Mouse (Mus musculus) embryonic fibroblast, embryonic 13.5 days (primary cell): ENCODE measurements around the gene Parp9.
A peak's percentile ranks its signal among the peaks of the same experiment; 100 is the strongest.

Experiments used
- CTCF ChIP-seq: IDR thresholded peaks from 2 replicates; pipeline ENCODE4 v1.5.1; 2011; ENCODE audit warnings: mild to moderate bottlenecking, control low read depth, low read length, moderate library complexity, borderline replicate concordance; ENCODE audit not compliant: insufficient read depth
- POLR2A ChIP-seq: IDR thresholded peaks from 2 replicates; pipeline ENCODE4 v1.6.1; 2011; ENCODE audit warnings: low read depth, mild to moderate bottlenecking, control low read depth, low read length, moderate library complexity

DNA sequence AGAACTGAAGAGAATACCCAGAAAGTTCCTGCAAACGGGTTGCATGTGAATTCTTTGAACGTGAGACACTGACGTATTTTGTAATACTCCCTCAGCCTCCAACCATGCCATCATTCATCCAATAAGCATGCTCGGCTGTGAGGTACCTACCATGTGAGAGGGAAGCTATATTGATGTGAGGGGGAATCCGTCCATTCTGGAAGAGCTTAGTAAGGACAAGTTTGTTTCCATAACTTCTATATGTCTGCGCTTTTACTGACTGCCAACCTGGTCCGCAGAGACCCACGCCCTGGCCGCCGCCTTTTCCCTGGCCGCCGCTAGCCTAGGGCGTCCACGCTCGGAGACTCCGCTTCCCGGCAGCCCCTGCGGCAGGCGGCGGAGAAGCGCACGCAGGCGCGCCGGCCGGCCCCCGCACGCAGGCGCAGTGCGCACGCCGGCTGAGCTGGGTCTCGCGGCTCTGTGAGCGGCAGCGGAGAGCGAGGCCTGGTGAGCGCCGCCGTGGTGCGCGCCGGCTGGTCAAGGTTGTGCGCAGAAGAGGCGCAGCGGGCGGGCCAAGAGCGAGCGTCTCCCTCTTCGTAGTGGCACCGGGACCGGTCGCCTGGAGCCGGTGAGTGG is 44.7 kb downstream of the Parp9 start:
- TF ChIP-seq POLR2A (peak; percentile 90), CTCF (no peak)
